Mouse (Mus musculus) T-helper 17 cell (primary cell): ENCODE measurements around the gene Zfp667.
"Not testable (repeated sequence)": the region's sequence is repeated elsewhere in the genome, so short reads cannot be mapped to it uniquely, and the experiment has no call there.

Source experiments
- in situ Hi-C, 2 experiments: fragments of 300-600 bp; cut with MboI, MseI; formaldehyde crosslinking; loops; 1 replicate in 1 of 2; 2 replicates in 1 of 2; pipeline ENCODE4 v1.15.1; 2025; ENCODE audit warnings: high pct_unique_total_duplicates in 2 of 2

The Zfp667 gene

GRCm38 (mm10) chr7:6291121-6291520 is 4.7 kb downstream of the Zfp667 start:
- in situ Hi-C loops = loop anchor here (5.0 to 25.0 kb wide), 2 partner anchors 41 to 1854 kb away; partner anchors contain the start of genes Rdh13 (in 1 of the 2) and Zfp583 (in 1 of the 2)

DNA sequence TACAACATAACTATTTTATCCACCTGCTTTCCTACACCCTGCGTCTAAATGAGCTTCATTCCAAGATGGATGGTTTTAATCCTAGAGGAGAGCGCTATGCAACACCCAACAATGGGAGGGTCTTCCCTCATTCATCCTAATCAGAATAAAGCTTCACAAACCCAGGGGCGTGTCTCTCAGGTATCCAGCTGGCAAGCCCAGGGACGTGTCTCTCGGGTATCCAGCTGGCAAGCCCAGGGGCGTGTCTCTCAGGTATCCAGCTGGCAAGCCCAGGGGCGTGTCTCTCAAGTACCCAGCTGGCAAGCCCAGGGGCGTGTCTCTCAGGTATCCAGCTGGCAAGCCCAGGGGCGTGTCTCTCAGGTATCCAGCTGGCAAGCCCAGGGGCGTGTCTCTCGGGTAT is 14.4 kb downstream of the Zfp667 start:
- in situ Hi-C loops = not testable (repeated sequence)

DNA sequence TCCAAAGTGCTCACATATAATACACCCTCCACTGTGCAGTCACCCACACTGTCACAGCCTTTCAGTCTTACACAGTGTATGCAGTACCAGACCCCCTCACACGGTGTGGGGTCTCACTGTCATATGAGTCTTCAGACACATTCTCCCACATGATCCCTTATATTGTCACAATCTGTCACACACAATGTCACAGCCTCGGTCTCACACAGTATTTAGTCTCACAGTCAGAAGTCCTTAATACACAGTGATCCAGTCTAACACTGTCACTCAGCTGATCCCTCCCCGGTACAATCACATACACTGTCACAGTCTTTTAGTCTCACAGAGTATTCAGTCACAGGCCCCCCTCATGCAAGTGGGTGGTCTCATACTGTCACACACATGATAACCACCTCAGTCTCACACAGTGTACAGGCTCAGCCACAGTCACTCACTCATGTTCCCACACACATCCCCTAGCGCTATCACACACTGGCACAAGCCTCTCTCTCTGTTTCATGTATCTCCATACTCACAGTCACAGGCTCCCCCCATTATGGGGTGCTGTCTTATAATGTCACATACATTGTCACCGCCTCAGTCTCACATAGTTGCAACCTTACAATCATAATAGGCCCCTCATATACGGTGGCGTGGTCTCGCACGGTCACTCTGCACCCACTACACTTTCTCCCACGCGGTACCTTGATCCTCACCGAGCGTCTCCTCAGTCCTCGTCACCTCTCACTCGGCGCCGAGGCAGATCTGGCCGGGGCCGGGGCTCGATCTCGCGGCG is 44.3 kb downstream of the Zfp667 start:
- in situ Hi-C loops = loop anchor here in 1 of 2 experiments (5.0 to 25.0 kb wide), 2 partner anchors 38 to 782 kb away; partner anchors contain the start of gene Zfp954

DNA sequence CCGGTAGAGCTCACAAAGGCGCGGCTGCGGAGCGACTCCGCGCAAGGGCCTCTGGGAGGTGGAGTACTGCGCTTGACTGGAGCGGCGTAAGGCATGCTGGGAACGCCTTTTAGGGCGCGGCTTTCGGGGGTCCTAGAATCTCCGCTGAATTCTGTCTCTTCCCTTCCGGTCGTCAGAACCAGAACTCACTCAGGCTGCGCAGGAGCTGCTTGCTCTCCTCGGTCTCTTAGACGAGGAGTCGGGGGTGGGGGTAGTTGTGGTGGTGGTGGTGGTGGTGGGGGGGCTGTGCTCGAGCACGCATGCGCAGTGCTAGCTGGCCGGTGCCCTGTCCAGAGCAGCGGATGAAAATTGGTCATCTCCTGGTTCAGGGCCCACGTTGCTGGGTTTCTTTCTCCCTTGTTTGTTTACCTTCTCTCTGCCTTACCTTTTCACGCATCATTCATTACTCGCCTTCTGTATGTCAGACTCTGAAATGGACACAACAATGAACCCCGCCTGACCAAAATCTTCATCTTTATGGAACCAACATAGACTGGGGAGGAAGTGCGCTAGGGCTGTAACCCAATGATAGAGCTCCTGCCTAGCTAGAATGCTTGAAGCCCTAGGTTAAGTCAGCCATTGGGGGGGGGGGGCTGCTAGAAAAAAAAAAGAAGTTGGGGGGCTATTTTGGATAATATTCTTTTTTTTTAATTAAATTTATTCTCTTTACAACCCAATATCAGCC is 45.0 kb downstream of the Zfp667 start, which contains the start of gene Zfp583:
Gene Zfp583 (minus strand): TSS at position 53 of the 724 bp plus-strand sequence.
- in situ Hi-C loops = loop anchor here in 1 of 2 experiments (5.0 to 25.0 kb wide), 2 partner anchors 39 to 781 kb away; partner anchors contain the start of gene Zfp954

DNA sequence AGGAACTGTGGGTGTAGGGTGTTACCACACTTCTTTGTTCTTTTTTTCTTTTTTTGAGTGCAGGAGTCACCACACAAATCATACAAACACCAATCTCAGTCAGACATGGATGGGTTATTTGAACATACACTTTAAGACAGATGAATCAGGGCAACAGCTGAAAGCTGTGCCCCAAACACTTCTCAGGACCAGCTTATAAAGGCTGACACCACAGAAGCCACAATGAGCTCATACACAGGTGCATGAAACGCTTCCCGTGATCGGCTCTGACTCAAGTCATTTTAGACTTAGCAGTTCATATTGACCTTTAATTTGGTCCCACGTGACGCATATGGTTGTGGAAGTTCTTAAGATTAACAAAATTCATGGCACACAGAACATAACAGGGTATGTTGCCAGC is 53.5 kb downstream of the Zfp667 start:
- in situ Hi-C loops = loop anchor here in 1 of 2 experiments (25.0 kb wide), 1 partner anchor 772 kb away; the partner anchor contains the start of gene Zfp954

DNA sequence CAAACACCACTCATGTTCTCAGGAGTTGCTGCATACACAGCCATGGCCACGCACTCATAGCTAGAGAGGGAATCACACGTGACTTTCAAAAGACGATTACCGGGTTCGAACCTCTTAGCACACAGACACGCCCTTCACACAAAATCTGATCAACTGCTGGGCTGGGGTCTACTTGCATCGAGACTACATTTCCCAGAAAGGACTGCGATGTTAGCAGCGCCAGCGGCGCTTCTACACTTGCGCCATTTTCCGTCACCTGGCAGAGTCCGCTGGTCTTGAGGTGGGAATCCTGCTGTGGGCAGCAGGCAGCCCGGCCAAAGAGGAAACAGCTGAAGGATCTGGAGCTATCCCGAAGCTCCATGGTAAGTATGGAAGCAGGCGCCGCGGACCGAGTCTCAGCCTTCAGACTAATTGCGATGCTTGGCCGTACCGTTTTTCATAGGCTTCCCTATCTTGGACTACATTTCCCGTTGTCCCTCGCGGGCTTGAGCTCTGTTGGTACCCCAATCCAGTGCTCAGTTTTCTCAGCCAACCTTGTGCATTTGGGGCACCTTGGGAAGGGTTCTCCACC is 57.2 kb downstream of the Zfp667 start, which contains the start of gene Gm3854:
Gene Gm3854 (plus strand): TSS at position 259 of the 571 bp plus-strand sequence.
- in situ Hi-C loops = loop anchor here in 1 of 2 experiments (25.0 kb wide), 1 partner anchor 769 kb away; the partner anchor contains the start of gene Zfp954

GRCm38 (mm10) chr7:6344124-6344523 is 57.7 kb downstream of the Zfp667 start:
- in situ Hi-C loops = loop anchor here in 1 of 2 experiments (25.0 kb wide), 1 partner anchor 768 kb away; the partner anchor contains the start of gene Zfp954
